Mouse (Mus musculus): Measurements from ENCODE around the gene Il1r1. TPM values are rescaled to one million over a fixed set of nuclear protein-coding genes. Genes with fewer than 3 reads are reported as not detected.

Gene Il1r1
- polyA plus RNA-seq, 1 experiment from 2014 or later: 0.53 TPM

GRCm38 (mm10) chr1:40263679-40264078 lies 38.8 kb downstream of the Il1r1 start:
- Histone ChIP-seq H3K4me3 (no peak overlapping the region), H3K9me3 (replicated peaks) (no peaks in the 10 kb centered on the region), H3K27me3 (ENCODE audit: low read depth, poor library complexity, severe bottlenecking) (peaks cover 25% of the 10 kb centered on the region), H3K27ac (replicated peaks) (no peak overlapping the region), H3K36me3 (no peaks in the 10 kb centered on the region), H3K4me1 (peaks cover 9% of the 10 kb centered on the region)
- WGBS: 92% methylated on average over 8 of the region's 8 CpGs
- DNase-seq (ENCODE audit: low spot score): no peak

- DNase-seq (ENCODE audit: low spot score): no peak
- Histone ChIP-seq H3K36me3 (no peaks in the 10 kb centered on the region), H3K9me3 (replicated peaks) (no peaks in the 10 kb centered on the region), H3K4me3 (no peak overlapping the region), H3K27me3 (ENCODE audit: low read depth, poor library complexity, severe bottlenecking) (peaks cover 25% of the 10 kb centered on the region), H3K4me1 (peaks cover 9% of the 10 kb centered on the region), H3K27ac (replicated peaks) (no peak overlapping the region)
- WGBS: 86% methylated on average over 6 of the region's 6 CpGs
Observed at GRCm38 (mm10) chr1:40265301-40265835, 40.5 kb downstream of the Il1r1 start.

- H3K9me3 ChIP-seq (replicated peaks): no peaks in the 10 kb centered on the region
- H3K27me3 ChIP-seq (ENCODE audit: low read depth, poor library complexity, severe bottlenecking): peaks cover 25% of the 10 kb centered on the region
- peak; percentile 59 for DNase-seq (ENCODE audit: low spot score)
- peak overlapping the region; percentile 77 for H3K27ac ChIP-seq (replicated peaks)
- H3K4me1 ChIP-seq: peaks cover 9% of the 10 kb centered on the region
- H3K4me3 ChIP-seq: peak overlapping the region; percentile 57
- WGBS: 4% methylated on average over 36 of the region's 36 CpGs
- no peaks in the 10 kb centered on the region for H3K36me3 ChIP-seq
Observed at GRCm38 (mm10) chr1:40266431-40267260, 41.8 kb downstream of the Il1r1 start.

GRCm38 (mm10) chr1:40267846-40268245 lies 43.0 kb downstream of the Il1r1 start:
- peaks cover 25% of the 10 kb centered on the region for H3K27me3 ChIP-seq (ENCODE audit: low read depth, poor library complexity, severe bottlenecking)
- DNase-seq (ENCODE audit: low spot score): no peak
- no peak overlapping the region for H3K27ac ChIP-seq (replicated peaks)
- WGBS: 89% methylated on average over 6 of the region's 6 CpGs
- H3K4me3 ChIP-seq: no peak overlapping the region
- H3K9me3 ChIP-seq (replicated peaks): no peaks in the 10 kb centered on the region
- no peaks in the 10 kb centered on the region for H3K36me3 ChIP-seq
- H3K4me1 ChIP-seq: peaks cover 9% of the 10 kb centered on the region

- Histone ChIP-seq H3K36me3 (no peaks in the 10 kb centered on the region), H3K27me3 (ENCODE audit: low read depth, poor library complexity, severe bottlenecking) (peaks cover 25% of the 10 kb centered on the region), H3K27ac (replicated peaks) (no peak overlapping the region), H3K4me1 (peaks cover 9% of the 10 kb centered on the region), H3K4me3 (no peak overlapping the region), H3K9me3 (replicated peaks) (no peaks in the 10 kb centered on the region)
- 89% methylated on average over 6 of the region's 6 CpGs for WGBS
- no peak for DNase-seq (ENCODE audit: low spot score)
Observed at GRCm38 (mm10) chr1:40268536-40268935, 43.7 kb downstream of the Il1r1 start.

- no peaks in the 10 kb centered on the region for H3K9me3 ChIP-seq (replicated peaks)
- 91% methylated on average over 12 of the region's 12 CpGs for WGBS
- no peaks in the 10 kb centered on the region for H3K36me3 ChIP-seq
- H3K4me3 ChIP-seq: no peak overlapping the region
- H3K4me1 ChIP-seq: peaks cover 9% of the 10 kb centered on the region
- H3K27ac ChIP-seq (replicated peaks): no peak overlapping the region
- peaks cover 22% of the 10 kb centered on the region for H3K27me3 ChIP-seq (ENCODE audit: low read depth, poor library complexity, severe bottlenecking)
- DNase-seq (ENCODE audit: low spot score): no peak
Observed at GRCm38 (mm10) chr1:40270415-40270814, 45.5 kb downstream of the Il1r1 start.

GRCm38 (mm10) chr1:40271052-40271451 lies 46.2 kb downstream of the Il1r1 start:
- no peak overlapping the region for H3K4me3 ChIP-seq
- peaks cover 9% of the 10 kb centered on the region for H3K4me1 ChIP-seq
- H3K27ac ChIP-seq (replicated peaks): no peak overlapping the region
- H3K9me3 ChIP-seq (replicated peaks): no peaks in the 10 kb centered on the region
- no peaks in the 10 kb centered on the region for H3K36me3 ChIP-seq
- peaks cover 17% of the 10 kb centered on the region for H3K27me3 ChIP-seq (ENCODE audit: low read depth, poor library complexity, severe bottlenecking)
- WGBS: 93% methylated on average over 4 of the region's 4 CpGs
- no peak for DNase-seq (ENCODE audit: low spot score)

- Histone ChIP-seq H3K36me3 (no peaks in the 10 kb centered on the region), H3K9me3 (replicated peaks) (no peaks in the 10 kb centered on the region), H3K4me1 (peaks cover 4% of the 10 kb centered on the region), H3K27ac (replicated peaks) (no peak overlapping the region), H3K4me3 (no peak overlapping the region), H3K27me3 (ENCODE audit: low read depth, poor library complexity, severe bottlenecking) (peaks cover 12% of the 10 kb centered on the region)
- no peak for DNase-seq (ENCODE audit: low spot score)
- WGBS: 95% methylated on average over 10 of the region's 10 CpGs
Observed at GRCm38 (mm10) chr1:40271486-40272055, 46.7 kb downstream of the Il1r1 start.

GRCm38 (mm10) chr1:40272204-40272603 lies 47.3 kb downstream of the Il1r1 start:
- 91% methylated on average over 3 of the region's 3 CpGs for WGBS
- Histone ChIP-seq H3K27ac (replicated peaks) (no peak overlapping the region), H3K36me3 (no peaks in the 10 kb centered on the region), H3K4me3 (no peak overlapping the region), H3K4me1 (no peaks in the 10 kb centered on the region), H3K9me3 (replicated peaks) (no peaks in the 10 kb centered on the region), H3K27me3 (ENCODE audit: low read depth, poor library complexity, severe bottlenecking) (peaks cover 7% of the 10 kb centered on the region)
- no peak for DNase-seq (ENCODE audit: low spot score)

GRCm38 (mm10) chr1:40273491-40273890 lies 48.6 kb downstream of the Il1r1 start:
- no peak for DNase-seq (ENCODE audit: low spot score)
- Histone ChIP-seq H3K27ac (replicated peaks) (no peak overlapping the region), H3K4me1 (no peaks in the 10 kb centered on the region), H3K36me3 (no peaks in the 10 kb centered on the region), H3K4me3 (no peak overlapping the region), H3K27me3 (ENCODE audit: low read depth, poor library complexity, severe bottlenecking) (no peaks in the 10 kb centered on the region), H3K9me3 (replicated peaks) (no peaks in the 10 kb centered on the region)
- 80% methylated on average over 1 of the region's 1 CpGs for WGBS

- Histone ChIP-seq H3K4me3 (no peak overlapping the region), H3K4me1 (no peaks in the 10 kb centered on the region)
- WGBS: 84% methylated on average over 10 of the region's 10 CpGs
Observed at GRCm38 (mm10) chr1:40275285-40276013, 50.6 kb downstream of the Il1r1 start.

GRCm38 (mm10) chr1:40277944-40278343 lies 53.1 kb downstream of the Il1r1 start:
- H3K36me3 ChIP-seq: no peaks in the 10 kb centered on the region
- H3K27ac ChIP-seq (replicated peaks): no peak overlapping the region
- 90% methylated on average over 4 of the region's 4 CpGs for WGBS
- no peak overlapping the region for H3K4me3 ChIP-seq
- DNase-seq (ENCODE audit: low spot score): no peak
- H3K27me3 ChIP-seq (ENCODE audit: low read depth, poor library complexity, severe bottlenecking): no peaks in the 10 kb centered on the region
- no peaks in the 10 kb centered on the region for H3K9me3 ChIP-seq (replicated peaks)
- no peaks in the 10 kb centered on the region for H3K4me1 ChIP-seq

More at GRCm38 (mm10) chr1:40275285-40276013, 50.6 kb downstream of the Il1r1 start:
- Histone ChIP-seq H3K27me3 (ENCODE audit: low read depth, poor library complexity, severe bottlenecking) (no peaks in the 10 kb centered on the region), H3K27ac (replicated peaks) (no peak overlapping the region), H3K9me3 (replicated peaks) (no peaks in the 10 kb centered on the region), H3K36me3 (no peaks in the 10 kb centered on the region)
- DNase-seq (ENCODE audit: low spot score): no peak

All from midbrain, embryonic 10.5 days (tissue).